Mouse (Mus musculus): ENCODE results near the gene Cep83.

- TF ChIP-seq CTCF (IDR thresholded peaks at IDR 0.05; ENCODE audit: insufficient read depth, low read depth, low read length): no peak
- no peak for TF ChIP-seq POLR2A (IDR thresholded peaks at IDR 0.05; ENCODE audit: insufficient read depth, low read depth, low read length)
Measured at GRCm38 (mm10) chr10:94793914-94794313, 105.5 kb downstream of the Cep83 start.

All from olfactory bulb, adult 2 months (tissue).